Mouse (Mus musculus) brain, embryonic 14.5 days (tissue): ENCODE data around the gene Cs.

Experiments
- CTCF ChIP-seq: fragments of 200-500 bp; IDR thresholded peaks from 2 replicates; pipeline ENCODE4 v1.5.1; 2012; ENCODE audit warnings: inconsistent platforms, mild to moderate bottlenecking, moderate library complexity, borderline replicate concordance; ENCODE audit not compliant: insufficient read depth, insufficient read length; ENCODE audit errors: extremely low read depth
- POLR2A ChIP-seq: fragments of 200-500 bp; IDR thresholded peaks from 2 replicates; pipeline ENCODE4 v1.6.1; 2012; ENCODE audit warnings: mild to moderate bottlenecking, inconsistent platforms, borderline replicate concordance; ENCODE audit not compliant: poor library complexity, insufficient read depth, insufficient read length, severe bottlenecking; ENCODE audit errors: extremely low read depth

GRCm38 (mm10) chr10:128297221-128297620 lies 40.3 kb upstream of the Cs start:
- no peak for TF ChIP-seq CTCF
- TF ChIP-seq POLR2A = no peak
